Mouse (Mus musculus) kidney, postnatal 10 days (tissue): ENCODE data around the gene Akap6.
"Not testable (repeated sequence)": the region's sequence is repeated elsewhere in the genome, so short reads cannot be mapped to it uniquely, and the experiment has no call there.

Experiments
- DNase-seq: peaks from one replicate; pipeline ENCODE4 v3.0.0; 2021; ENCODE audit warnings: mixed read lengths

The Akap6 gene

GRCm38 (mm10) chr12:52711857-52712640 lies 12.9 kb downstream of the Akap6 start:
- DNase-seq, result no peak

- DNase-seq, result no peak
These were observed 19.2 kb downstream of the Akap6 start for GRCm38 (mm10) chr12:52718392-52718791.

- no peak for DNase-seq
These were observed 20.0 kb downstream of the Akap6 start for GRCm38 (mm10) chr12:52719232-52719631.

- no peak for DNase-seq
These were observed 20.5 kb downstream of the Akap6 start for GRCm38 (mm10) chr12:52719681-52720080.

GRCm38 (mm10) chr12:52724039-52724615 lies 24.9 kb downstream of the Akap6 start:
- not testable (repeated sequence) for DNase-seq

- no peak for DNase-seq
These were observed 27.4 kb downstream of the Akap6 start for GRCm38 (mm10) chr12:52726434-52727231.

- no peak for DNase-seq
These were observed 30.2 kb downstream of the Akap6 start for GRCm38 (mm10) chr12:52729396-52729795.

GRCm38 (mm10) chr12:52735161-52735560 lies 36.0 kb downstream of the Akap6 start:
- not testable (repeated sequence) for DNase-seq

- no peak for DNase-seq
These were observed 38.0 kb downstream of the Akap6 start for GRCm38 (mm10) chr12:52737151-52737550.

GRCm38 (mm10) chr12:52739326-52739725 lies 40.1 kb downstream of the Akap6 start:
- no peak for DNase-seq

- DNase-seq, result no peak
These were observed 42.6 kb downstream of the Akap6 start for GRCm38 (mm10) chr12:52741801-52742200.

GRCm38 (mm10) chr12:52750006-52750405 lies 50.8 kb downstream of the Akap6 start:
- DNase-seq, result no peak

GRCm38 (mm10) chr12:52755649-52756048 lies 56.5 kb downstream of the Akap6 start:
- no peak for DNase-seq

- no peak for DNase-seq
These were observed 58.7 kb downstream of the Akap6 start for GRCm38 (mm10) chr12:52757881-52758280.

GRCm38 (mm10) chr12:52764046-52764445 lies 64.9 kb downstream of the Akap6 start:
- no peak for DNase-seq

GRCm38 (mm10) chr12:52764810-52765209 lies 65.6 kb downstream of the Akap6 start:
- DNase-seq, result no peak

- no peak for DNase-seq
These were observed 70.4 kb downstream of the Akap6 start for GRCm38 (mm10) chr12:52769561-52769960.

GRCm38 (mm10) chr12:52771931-52772330 lies 72.7 kb downstream of the Akap6 start:
- no peak for DNase-seq

- DNase-seq, result no peak
These were observed 73.5 kb downstream of the Akap6 start for GRCm38 (mm10) chr12:52772494-52773280.

GRCm38 (mm10) chr12:52773847-52774246 lies 74.7 kb downstream of the Akap6 start:
- no peak for DNase-seq

GRCm38 (mm10) chr12:52774382-52774781 lies 75.2 kb downstream of the Akap6 start:
- no peak for DNase-seq

GRCm38 (mm10) chr12:52780216-52780615 lies 81.0 kb downstream of the Akap6 start:
- DNase-seq, result no peak

GRCm38 (mm10) chr12:52781066-52781465 lies 81.9 kb downstream of the Akap6 start:
- DNase-seq, result no peak
